Mouse (Mus musculus) left cerebral cortex, postnatal 4 days (tissue): ENCODE measurements at regions not wholly inside any gene's neighbourhood (a gene's known extent, or its start where the extent isn't known, plus 50 kb on each side); places are given as distances from the start of the nearest gene placed in this dataset.
A peak's percentile ranks its signal among the peaks of the same experiment; 100 is the strongest.

Source experiments
- DNase-seq: peaks from one replicate; pipeline ENCODE4 v3.0.0-alpha.2; 2022
- intact Hi-C: fragments of 180-260 bp; cut with DNase I; formaldehyde crosslinking; loops from one replicate; pipeline ENCODE4 v1.15.1; 2025

- intact Hi-C loops, result no loop called here
- DNase-seq, result no peak
Measured at GRCm38 (mm10) chr7:135817868-135818267, 101.7 kb upstream of the Mki67 start.

- no peak for DNase-seq
- intact Hi-C loops, result no loop called here
Measured at GRCm38 (mm10) chr7:135818298-135818697, 102.1 kb upstream of the Mki67 start.

GRCm38 (mm10) chr7:135823884-135824750 lies 108.0 kb upstream of the Mki67 start:
- intact Hi-C loops, result no loop called here
- no peak for DNase-seq

GRCm38 (mm10) chr7:135829246-135829645 lies 113.1 kb upstream of the Mki67 start:
- peak; percentile 32 for DNase-seq
- intact Hi-C loops, result no loop called here

GRCm38 (mm10) chr7:135833425-135833824 lies 117.3 kb upstream of the Mki67 start:
- intact Hi-C loops, result no loop called here
- no peak for DNase-seq

- intact Hi-C loops, result loop anchor here (2.0 kb wide), 1 partner anchor 1486 kb away; no protein-coding TSS in a partner anchor
- peak; percentile 85 for DNase-seq
Measured at GRCm38 (mm10) chr7:135836808-135837733, 120.9 kb upstream of the Mki67 start.

- intact Hi-C loops, result loop anchor here (5.0 kb wide), 1 partner anchor 208 kb away; no protein-coding TSS in a partner anchor
Measured at GRCm38 (mm10) chr7:135844018-135844417, 127.9 kb upstream of the Mki67 start.

GRCm38 (mm10) chr7:135847304-135847703 lies 131.1 kb upstream of the Mki67 start:
- DNase-seq, result no peak
- intact Hi-C loops, result no loop called here

More at GRCm38 (mm10) chr7:135844018-135844417, 127.9 kb upstream of the Mki67 start:
- DNase-seq, result no peak

- no peak for DNase-seq
- intact Hi-C loops, result no loop called here
Measured at GRCm38 (mm10) chr7:135848170-135848569, 132.0 kb upstream of the Mki67 start.

GRCm38 (mm10) chr7:135848833-135849232 lies 132.7 kb upstream of the Mki67 start:
- intact Hi-C loops, result no loop called here
- no peak for DNase-seq

- intact Hi-C loops, result no loop called here
- peak; percentile 56 for DNase-seq
Measured at GRCm38 (mm10) chr7:135853127-135853813, 137.1 kb upstream of the Mki67 start.

- intact Hi-C loops, result no loop called here
- DNase-seq, result no peak
Measured at GRCm38 (mm10) chr7:135853814-135854324, 137.7 kb upstream of the Mki67 start.

- no peak for DNase-seq
- intact Hi-C loops, result no loop called here
Measured at GRCm38 (mm10) chr7:135860288-135860687, 144.1 kb upstream of the Mki67 start.

- intact Hi-C loops, result no loop called here
- DNase-seq, result no peak
Measured at GRCm38 (mm10) chr7:135860741-135861408, 144.7 kb upstream of the Mki67 start.

GRCm38 (mm10) chr7:135861409-135861805 lies 145.2 kb upstream of the Mki67 start:
- intact Hi-C loops, result no loop called here
- DNase-seq, result no peak

GRCm38 (mm10) chr7:135863581-135864426 lies 147.6 kb upstream of the Mki67 start:
- intact Hi-C loops, result no loop called here

GRCm38 (mm10) chr7:135870981-135871380 lies 154.8 kb upstream of the Mki67 start:
- no peak for DNase-seq
- intact Hi-C loops, result no loop called here

More at GRCm38 (mm10) chr7:135863581-135864426, 147.6 kb upstream of the Mki67 start:
- no peak for DNase-seq

- no peak for DNase-seq
Measured at GRCm38 (mm10) chr7:135877091-135877874, 161.1 kb upstream of the Mki67 start.

More at GRCm38 (mm10) chr7:135877091-135877874, 161.1 kb upstream of the Mki67 start:
- intact Hi-C loops, result no loop called here
